Mouse (Mus musculus) layer of hippocampus, adult 2 months (tissue): ENCODE results near the gene Thra. TPM values are rescaled to one million over a fixed set of nuclear protein-coding genes. Genes with fewer than 3 reads are reported as not detected.

Experiments
- DNase-seq, 2 experiments: peaks; one replicate each; pipeline ENCODE4 v3.0.0; 2022; ENCODE audit warnings: low spot score in 2 of 2
- H3K27ac ChIP-seq: fragments of 200-600 bp; 2 replicates; pipeline ENCODE4 v1.8.1; 2022
- H3K4me3 ChIP-seq: fragments of 200-600 bp; 2 replicates; pipeline ENCODE4 v1.8.1; 2022; ENCODE audit warnings: mild to moderate bottlenecking
- CTCF ChIP-seq: fragments of 200-600 bp; conservative IDR thresholded peaks from 2 replicates; pipeline ENCODE4 v1.8.1; 2022; ENCODE audit warnings: antibody characterized with exemption, mild to moderate bottlenecking, moderate library complexity
- total RNA-seq, 2 experiments: library from RNA; stranded (reverse); gene quantifications; 2 replicates each; pipeline ENCODE4 v1.2.3; 2021

Gene Thra
- total RNA-seq, 2 experiments from 2014 or later, result 996 to 1,082 TPM

GRCm38 (mm10) chr11:98741622-98742396, 1.4 kb downstream of the Thra start:
- peak; percentile 60 for TF ChIP-seq CTCF
- H3K4me3 ChIP-seq, result peak overlapping the region; percentile 100
- peak in 1 of 2 experiments; percentile 78 for DNase-seq
- H3K27ac ChIP-seq, result peak overlapping the region; percentile 100

- TF ChIP-seq CTCF, result no peak
- Histone ChIP-seq H3K27ac (peak overlapping the region; percentile 100), H3K4me3 (peak overlapping the region; percentile 100)
- DNase-seq, result no peak
Measured at GRCm38 (mm10) chr11:98742397-98743291, 2.2 kb downstream of the Thra start.

GRCm38 (mm10) chr11:98743655-98744345, 3.4 kb downstream of the Thra start:
- no peak for TF ChIP-seq CTCF
- Histone ChIP-seq H3K4me3 (peak overlapping the region; percentile 100), H3K27ac (peak overlapping the region; percentile 100)
- no peak for DNase-seq

GRCm38 (mm10) chr11:98744456-98745019, 4.1 kb downstream of the Thra start:
- no peak for DNase-seq
- TF ChIP-seq CTCF, result no peak
- H3K4me3 ChIP-seq, result peak overlapping the region; percentile 100
- peak overlapping the region; percentile 100 for H3K27ac ChIP-seq

- no peak for DNase-seq
- TF ChIP-seq CTCF, result no peak
- Histone ChIP-seq H3K27ac (peak overlapping the region; percentile 100), H3K4me3 (peak overlapping the region; percentile 100; the same call in 1 of the 2 replicates)
Measured at GRCm38 (mm10) chr11:98745932-98746853, 5.8 kb downstream of the Thra start.

- Histone ChIP-seq H3K4me3 (peak overlapping the region; percentile 100), H3K27ac (peak overlapping the region; percentile 100)
- peak; percentile 90 to 96 for DNase-seq
- no peak for TF ChIP-seq CTCF
Measured at GRCm38 (mm10) chr11:98746855-98747693, 6.6 kb downstream of the Thra start.

GRCm38 (mm10) chr11:98747804-98748505, 7.5 kb downstream of the Thra start:
- Histone ChIP-seq H3K4me3 (peak overlapping the region; percentile 45), H3K27ac (peak overlapping the region; percentile 97)
- DNase-seq, result no peak
- no peak for TF ChIP-seq CTCF

GRCm38 (mm10) chr11:98748506-98749416, 8.3 kb downstream of the Thra start:
- H3K4me3 ChIP-seq, result peak overlapping the region; percentile 45
- no peak for DNase-seq
- TF ChIP-seq CTCF, result peak; percentile 49
- peak overlapping the region; percentile 97 for H3K27ac ChIP-seq

- H3K27ac ChIP-seq, result peak overlapping the region; percentile 97
- TF ChIP-seq CTCF, result no peak
- peak overlapping the region; percentile 45 for H3K4me3 ChIP-seq
- no peak for DNase-seq
Measured at GRCm38 (mm10) chr11:98749716-98750115, 9.3 kb downstream of the Thra start.
